Mouse (Mus musculus): ENCODE data around the gene Il18rap. TPM values are rescaled to one million over a fixed set of nuclear protein-coding genes. Genes with fewer than 3 reads are reported as not detected.
"Not testable (repeated sequence)": the region's sequence is repeated elsewhere in the genome, so short reads cannot be mapped to it uniquely, and the experiment has no call there.

The Il18rap gene
- polyA plus RNA-seq, 1 experiment from 2014 or later = 0.48 TPM

DNA sequence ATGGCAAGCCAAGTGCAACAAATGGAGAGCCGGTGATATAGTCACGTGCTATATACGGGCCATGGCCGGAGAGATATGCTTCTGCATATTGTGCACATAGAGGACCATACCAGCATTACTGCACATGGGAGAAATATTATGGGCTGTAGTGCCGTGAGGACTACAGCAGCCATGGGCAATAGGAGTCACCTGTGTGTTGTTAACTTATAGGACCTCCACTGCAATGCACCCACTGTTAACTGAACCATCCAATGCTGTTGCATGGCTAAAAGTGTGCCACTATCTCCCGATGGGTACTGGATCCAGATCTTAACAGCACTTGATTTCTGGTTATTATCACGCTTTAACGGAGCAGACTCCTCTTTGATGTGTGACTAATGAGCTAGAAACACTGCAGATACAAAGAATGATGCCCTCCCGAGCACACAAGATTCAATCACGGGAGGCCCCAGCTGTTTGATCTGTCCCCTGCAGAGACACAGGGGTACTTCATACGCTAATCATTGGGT is 32.0 kb downstream of the Il18rap start:
- no peaks in the 10 kb centered on the region for H3K4me1 ChIP-seq
- no peak overlapping the region for H3K27ac ChIP-seq
- H3K4me2 ChIP-seq = no peak overlapping the region
- H3K27me3 ChIP-seq = no peaks in the 10 kb centered on the region
- 75% methylated on average over 11 of the region's 11 CpGs for WGBS
- H3K9me3 ChIP-seq = no peaks in the 10 kb centered on the region
- no peaks in the 10 kb centered on the region for H3K36me3 ChIP-seq
- H3K9ac ChIP-seq = no peak overlapping the region
- ATAC-seq (ENCODE audit: insufficient number of reproducible peaks, insufficient read depth, low FRiP score, low TSS enrichment, low read depth) = no peak
- no peak overlapping the region for H3K4me3 ChIP-seq

DNA sequence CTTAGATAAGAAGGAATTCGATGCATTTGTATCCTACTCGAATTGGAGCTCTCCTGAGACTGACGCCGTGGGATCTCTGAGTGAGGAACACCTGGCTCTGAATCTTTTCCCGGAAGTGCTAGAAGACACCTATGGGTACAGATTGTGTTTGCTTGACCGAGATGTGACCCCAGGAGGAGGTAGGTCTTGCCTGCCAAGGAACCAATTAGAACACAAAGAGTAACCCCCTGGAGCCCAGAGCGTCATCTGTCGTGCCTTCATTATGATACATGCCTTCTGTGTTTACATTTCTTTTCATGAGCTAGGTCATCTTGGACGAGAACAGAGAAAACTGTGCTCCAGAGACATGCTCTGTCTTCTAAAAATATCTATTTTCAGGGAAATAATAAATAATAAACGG is 32.6 kb downstream of the Il18rap start:
- WGBS = 65% methylated on average over 10 of the region's 10 CpGs

DNA sequence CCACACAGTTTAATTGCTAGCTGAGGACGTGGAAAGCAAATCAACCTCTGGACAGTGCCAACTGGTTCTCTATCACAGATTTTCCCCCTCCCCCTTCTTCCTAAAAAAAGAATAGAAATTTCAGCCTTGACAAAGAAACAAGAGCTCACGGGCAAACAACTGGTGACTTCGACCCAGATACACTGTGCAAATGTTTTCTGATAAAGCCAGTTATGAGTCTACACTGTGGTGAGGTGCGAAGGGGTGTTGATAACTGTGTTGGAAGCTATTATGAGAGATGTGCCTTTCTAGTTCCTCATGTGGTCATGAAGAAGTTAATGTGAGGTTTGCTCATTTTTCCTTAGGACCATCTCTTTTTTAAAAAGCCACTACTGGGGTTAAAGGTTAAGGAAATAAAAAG is 54.2 kb downstream of the Il18rap start:
- no peak overlapping the region for H3K4me2 ChIP-seq
- no peaks in the 10 kb centered on the region for H3K9me3 ChIP-seq
- H3K36me3 ChIP-seq = no peaks in the 10 kb centered on the region
- H3K27me3 ChIP-seq = no peaks in the 10 kb centered on the region
- H3K9ac ChIP-seq = no peak overlapping the region
- ATAC-seq (ENCODE audit: insufficient number of reproducible peaks, insufficient read depth, low FRiP score, low TSS enrichment, low read depth) = no peak
- no peaks in the 10 kb centered on the region for H3K4me1 ChIP-seq
- 77% methylated on average over 4 of the region's 4 CpGs for WGBS
- no peak overlapping the region for H3K27ac ChIP-seq
- no peak overlapping the region for H3K4me3 ChIP-seq

More for the DNA sequence above, 32.6 kb downstream of the Il18rap start:
- Histone ChIP-seq H3K9ac (no peak overlapping the region), H3K4me2 (no peak overlapping the region), H3K27me3 (no peaks in the 10 kb centered on the region), H3K27ac (no peak overlapping the region), H3K36me3 (no peaks in the 10 kb centered on the region), H3K4me3 (no peak overlapping the region), H3K4me1 (no peaks in the 10 kb centered on the region), H3K9me3 (no peaks in the 10 kb centered on the region)
- ATAC-seq (ENCODE audit: insufficient number of reproducible peaks, insufficient read depth, low FRiP score, low TSS enrichment, low read depth) = no peak

DNA sequence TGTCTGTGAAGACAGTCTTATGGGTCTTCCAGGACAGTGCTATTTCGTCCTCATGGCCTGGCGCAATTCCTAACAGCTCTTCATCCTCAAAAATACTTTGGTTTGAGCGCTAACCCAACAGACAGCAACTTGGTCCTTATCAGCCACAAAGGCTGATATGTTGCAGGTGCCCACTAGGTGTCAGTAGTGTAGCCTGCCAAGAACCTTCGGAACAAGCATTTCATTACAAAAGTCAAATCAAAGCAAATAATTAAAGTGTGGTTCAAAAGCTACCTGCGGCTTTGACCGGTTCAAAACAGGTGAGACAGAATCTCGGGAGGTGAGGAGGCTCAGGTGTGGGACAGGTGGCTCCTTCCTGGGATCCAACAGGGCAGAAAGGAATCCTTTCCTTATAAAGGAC is 64.6 kb downstream of the Il18rap start, which contains the start of gene Slc9a4:
TSS of gene Slc9a4 (plus strand) at position 298 of the 400 bp plus-strand sequence.
- Histone ChIP-seq H3K27ac (no peak within 1 kb of the TSS), H3K4me1 (peaks cover 5% of the 10 kb centered on the region; the same call in 1 of the 2 replicates), H3K4me3 (no peak within 1 kb of the TSS), H3K36me3 (no peaks in the 10 kb centered on the region), H3K9me3 (no peaks in the 10 kb centered on the region), H3K4me2 (peak within 1 kb of the TSS; percentile 31; the same call in 1 of the 2 replicates), H3K9ac (no peak within 1 kb of the TSS), H3K27me3 (0 out of 2 replicates have a peak, but pooled peaks cover 5% of the 10 kb centered on the region)
- ATAC-seq (ENCODE audit: insufficient number of reproducible peaks, insufficient read depth, low FRiP score, low TSS enrichment, low read depth) = no peak
- 10% methylated on average over 7 of the region's 7 CpGs for WGBS

DNA sequence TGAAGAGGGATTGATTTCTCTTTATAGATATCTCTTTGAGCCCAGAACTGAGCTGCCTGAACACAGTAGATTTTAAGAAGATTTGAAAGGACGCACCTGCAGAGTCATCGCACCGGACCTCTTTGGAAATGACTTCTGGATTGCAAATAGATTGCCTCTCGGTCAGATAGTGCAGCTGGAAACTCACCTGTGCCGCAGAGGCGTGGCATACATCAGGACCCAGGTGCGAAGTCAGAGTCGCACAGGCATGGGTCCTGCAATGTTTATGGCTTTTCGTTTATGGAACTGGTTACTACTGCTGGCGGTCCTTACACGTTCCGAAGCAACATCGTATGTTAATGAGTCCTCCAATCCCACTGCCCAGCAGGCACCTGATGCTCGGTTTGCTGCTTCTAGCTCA is 65.1 kb downstream of the Il18rap start:
- Histone ChIP-seq H3K4me3 (no peak overlapping the region), H3K36me3 (no peaks in the 10 kb centered on the region), H3K4me1 (peaks cover 5% of the 10 kb centered on the region; the same call in 1 of the 2 replicates), H3K9ac (no peak overlapping the region), H3K4me2 (no peak overlapping the region), H3K27ac (no peak overlapping the region), H3K9me3 (no peaks in the 10 kb centered on the region), H3K27me3 (0 out of 2 replicates have a peak, but pooled peaks cover 5% of the 10 kb centered on the region)
- WGBS = 68% methylated on average over 14 of the region's 14 CpGs
- no peak for ATAC-seq (ENCODE audit: insufficient number of reproducible peaks, insufficient read depth, low FRiP score, low TSS enrichment, low read depth)

DNA sequence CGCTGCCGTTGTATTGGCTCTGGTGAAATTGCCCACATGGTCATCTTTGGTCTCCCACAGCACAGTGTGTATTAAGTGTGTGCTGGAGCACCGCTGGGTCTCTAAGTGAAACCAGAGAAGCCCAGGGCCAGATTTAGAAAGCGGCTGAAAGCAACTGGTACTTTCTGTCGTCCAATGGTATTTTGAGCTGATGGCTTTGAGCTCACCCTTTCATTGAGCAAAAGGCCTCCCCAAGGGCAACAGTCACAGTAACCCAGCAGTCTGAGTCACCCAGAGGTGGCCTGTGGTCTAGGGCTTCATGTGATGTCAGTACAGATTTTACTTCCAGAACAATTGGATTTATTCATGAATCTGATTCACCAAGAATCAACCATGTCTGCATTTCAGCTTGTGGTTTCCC is 71.6 kb downstream of the Il18rap start:
- 54% methylated on average over 5 of the region's 5 CpGs for WGBS
- Histone ChIP-seq H3K4me3 (no peak overlapping the region), H3K27ac (no peak overlapping the region), H3K27me3 (no peaks in the 10 kb centered on the region), H3K36me3 (no peaks in the 10 kb centered on the region), H3K4me1 (peaks cover 9% of the 10 kb centered on the region), H3K4me2 (no peak overlapping the region), H3K9ac (no peak overlapping the region), H3K9me3 (no peaks in the 10 kb centered on the region)
- ATAC-seq (ENCODE audit: insufficient number of reproducible peaks, insufficient read depth, low FRiP score, low TSS enrichment, low read depth) = no peak

DNA sequence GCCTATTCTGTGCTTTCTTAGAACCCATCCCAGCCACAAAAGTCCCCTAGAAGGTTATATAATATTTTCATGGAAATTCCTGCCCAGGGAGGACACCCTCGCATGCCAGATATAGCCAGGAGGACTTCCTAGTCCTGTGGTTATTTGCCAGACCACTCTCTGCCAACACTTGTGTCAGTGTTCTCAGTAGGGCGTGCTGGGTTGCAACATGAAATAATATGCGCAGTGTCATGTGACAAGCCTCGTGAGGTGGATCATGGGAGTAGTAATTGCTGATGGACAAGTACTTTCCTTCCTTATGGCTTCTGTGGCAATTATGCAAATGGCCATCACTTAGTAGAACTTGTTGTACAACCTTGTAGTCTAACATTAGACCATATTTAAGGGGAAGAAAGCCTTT is 75.8 kb downstream of the Il18rap start:
- H3K4me1 ChIP-seq = peaks cover 7% of the 10 kb centered on the region
- H3K27ac ChIP-seq = no peak overlapping the region
- H3K9ac ChIP-seq = no peak overlapping the region
- H3K4me2 ChIP-seq = no peak overlapping the region
- no peaks in the 10 kb centered on the region for H3K36me3 ChIP-seq
- H3K27me3 ChIP-seq = no peaks in the 10 kb centered on the region
- WGBS = 79% methylated on average over 4 of the region's 4 CpGs
- ATAC-seq (ENCODE audit: insufficient number of reproducible peaks, insufficient read depth, low FRiP score, low TSS enrichment, low read depth) = no peak
- H3K4me3 ChIP-seq = no peak overlapping the region
- H3K9me3 ChIP-seq = no peaks in the 10 kb centered on the region

DNA sequence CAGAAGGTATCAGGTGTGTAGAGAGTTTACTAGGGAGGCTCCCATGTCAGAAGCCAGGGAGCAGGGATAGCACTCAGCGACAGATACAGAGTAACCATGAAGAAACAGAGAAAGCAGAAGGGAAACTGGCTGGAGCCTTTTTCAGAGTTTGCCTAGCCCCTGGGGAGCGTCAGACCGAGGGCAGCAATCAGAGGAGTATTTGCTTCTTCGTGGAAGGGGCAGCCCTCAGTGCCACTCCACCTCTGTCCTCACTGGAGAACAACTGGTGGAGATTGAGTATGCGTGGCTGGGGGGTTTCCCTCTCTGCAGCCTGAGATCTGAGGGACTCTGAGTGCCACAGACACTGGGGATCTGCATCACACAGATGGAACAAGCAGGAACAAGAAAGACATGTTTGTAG is 82.7 kb downstream of the Il18rap start:
- Histone ChIP-seq H3K27ac (no peak overlapping the region), H3K9me3 (no peaks in the 10 kb centered on the region), H3K4me3 (no peak overlapping the region), H3K36me3 (no peaks in the 10 kb centered on the region), H3K9ac (no peak overlapping the region), H3K4me2 (no peak overlapping the region), H3K27me3 (no peaks in the 10 kb centered on the region), H3K4me1 (peaks cover 15% of the 10 kb centered on the region; the same call in 1 of the 2 replicates)
- no peak for ATAC-seq (ENCODE audit: insufficient number of reproducible peaks, insufficient read depth, low FRiP score, low TSS enrichment, low read depth)
- WGBS = 57% methylated on average over 5 of the region's 5 CpGs

DNA sequence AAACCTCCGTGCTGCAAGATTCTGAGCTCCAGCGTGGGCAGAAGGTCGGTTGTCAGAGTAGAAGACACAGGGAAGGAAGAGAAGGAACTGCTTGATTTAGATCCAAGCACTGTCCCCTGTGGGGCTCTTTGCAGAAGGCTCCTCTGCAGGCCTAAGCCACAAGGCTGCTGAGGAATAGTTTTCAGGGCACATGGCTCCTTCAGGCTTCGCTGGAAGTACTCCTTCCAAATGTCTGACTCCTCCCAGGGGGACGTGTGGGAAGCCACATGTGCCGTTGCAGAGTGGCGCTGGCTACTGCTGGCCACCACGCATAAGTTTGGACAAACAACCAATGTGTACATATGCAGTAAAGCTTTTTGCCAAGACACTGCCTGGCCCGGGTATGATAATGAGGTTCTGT is 84.5 kb downstream of the Il18rap start:
- not testable (repeated sequence) for H3K27ac ChIP-seq; H3K36me3 ChIP-seq; H3K4me3 ChIP-seq; H3K27me3 ChIP-seq; H3K9me3 ChIP-seq; ATAC-seq (ENCODE audit: insufficient number of reproducible peaks, insufficient read depth, low FRiP score, low TSS enrichment, low read depth); H3K9ac ChIP-seq; H3K4me2 ChIP-seq
- peaks cover 15% of the 10 kb centered on the region; the same call in 1 of the 2 replicates for H3K4me1 ChIP-seq
- 83% methylated on average over 9 of the region's 9 CpGs for WGBS

DNA sequence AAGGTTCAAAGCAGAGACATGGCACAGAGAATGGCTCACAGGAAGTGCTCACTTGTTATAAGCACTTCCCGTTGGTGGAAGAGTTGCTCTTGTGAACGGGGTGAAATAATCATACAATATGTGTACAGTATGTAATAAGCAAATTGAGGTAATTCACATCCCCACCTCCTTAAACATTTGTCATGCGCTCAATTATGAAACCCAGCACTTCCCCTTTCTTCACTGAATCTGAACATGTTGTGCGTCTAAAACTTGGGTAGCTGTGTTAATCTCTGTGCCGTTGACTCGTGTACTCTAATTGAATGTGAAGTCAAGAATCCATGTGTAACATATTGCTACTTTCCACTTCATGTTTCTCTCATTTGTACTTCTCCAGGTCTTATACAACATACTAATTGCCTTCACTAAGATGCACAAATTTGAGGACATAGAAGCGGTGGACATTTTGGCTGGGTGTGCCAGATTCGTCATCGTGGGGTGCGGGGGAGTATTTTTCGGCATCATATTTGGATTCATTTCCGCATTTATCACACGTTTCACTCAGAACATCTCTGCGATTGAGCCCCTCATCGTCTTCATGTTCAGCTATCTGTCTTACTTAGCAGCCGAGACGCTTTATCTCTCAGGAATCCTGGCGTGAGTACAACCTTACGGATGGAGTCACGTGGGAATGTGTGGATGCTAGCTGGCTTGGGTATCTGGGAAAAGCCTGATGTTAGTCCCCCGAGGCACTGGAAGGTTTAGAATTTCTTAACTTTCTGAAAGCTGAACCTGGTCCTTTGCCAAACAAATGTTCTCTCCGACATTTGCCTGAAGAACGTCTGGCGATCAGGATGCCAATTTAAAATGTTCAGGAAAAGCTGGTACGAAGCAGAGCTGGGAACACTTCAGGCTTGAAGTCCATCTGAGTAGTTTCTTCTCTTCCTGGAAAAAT is 85.5 kb downstream of the Il18rap start:
- WGBS = 61% methylated on average over 25 of the region's 25 CpGs
- Histone ChIP-seq H3K4me2 (peak overlapping the region; percentile 19; the same call in 1 of the 2 replicates), H3K4me1 (peaks cover 15% of the 10 kb centered on the region; the same call in 1 of the 2 replicates), H3K36me3 (no peaks in the 10 kb centered on the region), H3K9ac (no peak overlapping the region), H3K4me3 (no peak overlapping the region), H3K27ac (0 out of 2 replicates have a peak overlapping the region, but pooled peaks have one; percentile 11), H3K27me3 (no peaks in the 10 kb centered on the region), H3K9me3 (no peaks in the 10 kb centered on the region)
- ATAC-seq (ENCODE audit: insufficient number of reproducible peaks, insufficient read depth, low FRiP score, low TSS enrichment, low read depth) = no peak

All from embryonic facial prominence, embryonic 13.5 days (tissue).